Mouse (Mus musculus): ENCODE results near the gene Prox2. TPM values are rescaled to one million over a fixed set of nuclear protein-coding genes. Genes with fewer than 3 reads are reported as not detected.
A peak's percentile ranks its signal among the peaks of the same experiment; 100 is the strongest.
"Not testable (repeated sequence)": the region's sequence is repeated elsewhere in the genome, so short reads cannot be mapped to it uniquely, and the experiment has no call there.

The Prox2 gene
- polyA plus RNA-seq, 1 experiment from 2014 or later: 2.0 TPM

DNA sequence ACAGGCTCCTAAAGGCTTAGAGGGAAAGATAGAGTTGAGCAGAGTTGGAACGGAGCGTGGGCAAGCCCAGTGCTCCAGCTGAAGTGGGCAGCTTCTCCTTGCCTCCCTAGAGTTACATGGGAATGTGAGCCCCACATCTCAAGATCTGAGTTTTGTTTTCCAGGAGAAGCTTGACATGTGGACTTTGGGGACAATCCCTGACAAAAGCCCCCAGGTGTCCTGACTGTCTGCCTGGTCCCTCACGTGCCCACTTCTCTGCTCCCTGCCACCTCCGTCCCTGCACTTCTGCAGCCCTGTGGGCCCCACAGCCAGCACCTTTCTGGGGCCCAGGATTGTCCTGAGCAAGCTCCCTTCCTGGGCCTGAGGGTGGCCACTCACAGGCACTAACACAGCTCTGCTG, 34.3 kb upstream of the Prox2 start:
- 0 out of 2 replicates have a peak, but pooled peaks cover 4% of the 10 kb centered on the region for H3K9me3 ChIP-seq
- H3K9ac ChIP-seq: no peak overlapping the region
- H3K27me3 ChIP-seq: peaks cover 6% of the 10 kb centered on the region; the same call in 1 of the 2 replicates
- H3K4me3 ChIP-seq: no peak overlapping the region
- no peak overlapping the region for H3K4me2 ChIP-seq
- no peak overlapping the region for H3K27ac ChIP-seq
- peaks cover 21% of the 10 kb centered on the region for H3K4me1 ChIP-seq (replicated peaks)
- WGBS: 89% methylated on average over 4 of the region's 4 CpGs
- ATAC-seq (ENCODE audit: low FRiP score): no peak
- H3K36me3 ChIP-seq: peaks cover 27% of the 10 kb centered on the region

DNA sequence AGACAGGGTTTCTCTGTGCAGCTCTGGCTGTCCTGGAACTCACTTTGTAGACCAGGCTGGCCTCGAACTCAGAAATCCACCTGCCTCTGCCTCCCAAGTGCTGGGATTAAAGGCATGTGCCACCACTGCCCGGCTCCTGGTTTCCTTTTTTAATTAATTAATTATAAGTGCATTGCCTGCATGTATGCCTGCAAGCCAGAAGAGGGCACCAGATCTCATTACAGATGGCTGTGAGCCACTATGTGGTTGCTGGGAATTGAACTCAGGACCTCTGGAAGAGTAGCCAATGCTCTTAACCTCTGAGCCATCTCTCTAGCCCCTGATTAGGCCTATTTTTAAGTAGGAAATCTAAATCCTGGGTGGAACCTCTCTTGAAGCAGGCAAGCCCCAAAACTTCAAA, 33.7 kb upstream of the Prox2 start:
- not testable (repeated sequence) for H3K4me3 ChIP-seq; H3K27me3 ChIP-seq; ATAC-seq (ENCODE audit: low FRiP score); H3K9me3 ChIP-seq; H3K27ac ChIP-seq; H3K9ac ChIP-seq; H3K4me2 ChIP-seq
- H3K36me3 ChIP-seq: peaks cover 30% of the 10 kb centered on the region
- H3K4me1 ChIP-seq (replicated peaks): peaks cover 16% of the 10 kb centered on the region; the same call in 1 of the 2 replicates
- 60% methylated on average over 2 of the region's 2 CpGs for WGBS

DNA sequence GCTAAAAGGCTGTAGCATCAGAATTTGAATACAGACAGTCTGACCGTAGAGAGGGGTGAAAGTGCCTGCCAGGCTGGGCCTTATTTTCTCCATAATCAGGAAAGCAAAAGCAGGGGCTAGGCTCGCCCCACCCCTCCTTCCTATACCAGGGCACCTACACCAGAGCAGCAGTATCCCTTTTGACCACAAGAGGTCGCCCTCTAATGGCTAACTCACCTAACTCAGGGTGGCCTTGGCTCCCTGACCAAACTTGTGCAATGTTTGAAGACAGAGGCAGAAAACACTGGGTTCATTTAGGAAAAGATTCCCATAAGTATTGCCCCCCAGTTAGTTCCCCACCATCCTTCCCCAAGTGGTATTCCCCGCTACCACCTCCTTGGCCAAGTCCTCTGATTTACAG, 32.2 kb upstream of the Prox2 start:
- H3K27ac ChIP-seq: no peak overlapping the region
- peaks cover 41% of the 10 kb centered on the region for H3K36me3 ChIP-seq
- H3K9me3 ChIP-seq: 0 out of 2 replicates have a peak, but pooled peaks cover 4% of the 10 kb centered on the region
- WGBS: 15% methylated on average over 4 of the region's 4 CpGs
- H3K4me2 ChIP-seq: no peak overlapping the region
- no peak overlapping the region for H3K9ac ChIP-seq
- no peak overlapping the region for H3K4me3 ChIP-seq
- ATAC-seq (ENCODE audit: low FRiP score): 0 out of 2 replicates have a peak, but pooled peaks have one; percentile 31
- peaks cover 12% of the 10 kb centered on the region for H3K27me3 ChIP-seq
- peaks cover 16% of the 10 kb centered on the region; the same call in 1 of the 2 replicates for H3K4me1 ChIP-seq (replicated peaks)

DNA sequence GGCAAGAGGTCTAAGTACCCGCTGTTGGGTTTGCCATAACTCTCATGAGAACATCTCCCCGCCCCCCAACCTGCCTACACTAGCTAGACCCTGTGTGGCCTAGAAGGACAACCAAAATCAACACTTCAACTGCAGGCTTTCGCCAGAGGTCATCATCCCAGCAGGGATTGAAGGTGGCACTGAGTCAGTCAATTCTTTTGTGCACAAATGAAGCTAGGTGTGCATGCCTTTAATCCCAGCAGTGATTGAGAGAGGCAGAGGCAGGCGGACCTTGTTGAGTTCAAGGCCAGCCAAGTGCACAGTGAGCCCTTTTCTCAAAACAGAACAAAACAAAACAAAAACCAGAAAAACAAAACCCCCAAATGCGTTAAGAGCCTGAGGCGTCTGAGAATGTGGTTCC, 30.5 kb upstream of the Prox2 start:
- Histone ChIP-seq H3K4me1 (replicated peaks) (peaks cover 7% of the 10 kb centered on the region; the same call in 1 of the 2 replicates), H3K27ac (no peak overlapping the region), H3K36me3 (peaks cover 46% of the 10 kb centered on the region), H3K4me3 (no peak overlapping the region), H3K9me3 (0 out of 2 replicates have a peak, but pooled peaks cover 4% of the 10 kb centered on the region), H3K27me3 (peaks cover 12% of the 10 kb centered on the region), H3K9ac (no peak overlapping the region), H3K4me2 (no peak overlapping the region)
- 85% methylated on average over 6 of the region's 6 CpGs for WGBS
- ATAC-seq (ENCODE audit: low FRiP score): no peak

- 46% methylated on average over 18 of the region's 18 CpGs for WGBS
- Histone ChIP-seq H3K27ac (no peak overlapping the region), H3K4me1 (replicated peaks) (no peaks in the 10 kb centered on the region; the same call in 1 of the 2 replicates), H3K4me3 (no peak overlapping the region), H3K9ac (no peak overlapping the region), H3K27me3 (peaks cover 12% of the 10 kb centered on the region), H3K9me3 (0 out of 2 replicates have a peak, but pooled peaks cover 4% of the 10 kb centered on the region), H3K4me2 (no peak overlapping the region), H3K36me3 (peaks cover 55% of the 10 kb centered on the region)
- ATAC-seq (ENCODE audit: low FRiP score): no peak
These were observed 29.6 kb upstream of the Prox2 start for GRCm38 (mm10) chr12:85140036-85140701.

- H3K27ac ChIP-seq: no peak overlapping the region
- no peak overlapping the region for H3K9ac ChIP-seq
- peaks cover 74% of the 10 kb centered on the region for H3K36me3 ChIP-seq
- H3K4me3 ChIP-seq: no peak overlapping the region
- no peaks in the 10 kb centered on the region for H3K9me3 ChIP-seq
- 80% methylated on average over 4 of the region's 4 CpGs for WGBS
- ATAC-seq (ENCODE audit: low FRiP score): no peak
- H3K4me1 ChIP-seq (replicated peaks): no peaks in the 10 kb centered on the region; the same call in 1 of the 2 replicates
- peaks cover 9% of the 10 kb centered on the region for H3K27me3 ChIP-seq
- no peak overlapping the region for H3K4me2 ChIP-seq
These were observed 26.1 kb upstream of the Prox2 start for GRCm38 (mm10) chr12:85136627-85137026.

GRCm38 (mm10) chr12:85135513-85136470, 25.2 kb upstream of the Prox2 start:
- Histone ChIP-seq H3K4me2 (no peak overlapping the region), H3K9ac (no peak overlapping the region), H3K9me3 (no peaks in the 10 kb centered on the region), H3K4me1 (replicated peaks) (no peaks in the 10 kb centered on the region; the same call in 1 of the 2 replicates), H3K36me3 (peaks cover 81% of the 10 kb centered on the region), H3K4me3 (no peak overlapping the region), H3K27ac (no peak overlapping the region), H3K27me3 (peaks cover 9% of the 10 kb centered on the region)
- 82% methylated on average over 19 of the region's 19 CpGs for WGBS
- ATAC-seq (ENCODE audit: low FRiP score): peak; percentile 2; the same call in 1 of the 2 replicates

DNA sequence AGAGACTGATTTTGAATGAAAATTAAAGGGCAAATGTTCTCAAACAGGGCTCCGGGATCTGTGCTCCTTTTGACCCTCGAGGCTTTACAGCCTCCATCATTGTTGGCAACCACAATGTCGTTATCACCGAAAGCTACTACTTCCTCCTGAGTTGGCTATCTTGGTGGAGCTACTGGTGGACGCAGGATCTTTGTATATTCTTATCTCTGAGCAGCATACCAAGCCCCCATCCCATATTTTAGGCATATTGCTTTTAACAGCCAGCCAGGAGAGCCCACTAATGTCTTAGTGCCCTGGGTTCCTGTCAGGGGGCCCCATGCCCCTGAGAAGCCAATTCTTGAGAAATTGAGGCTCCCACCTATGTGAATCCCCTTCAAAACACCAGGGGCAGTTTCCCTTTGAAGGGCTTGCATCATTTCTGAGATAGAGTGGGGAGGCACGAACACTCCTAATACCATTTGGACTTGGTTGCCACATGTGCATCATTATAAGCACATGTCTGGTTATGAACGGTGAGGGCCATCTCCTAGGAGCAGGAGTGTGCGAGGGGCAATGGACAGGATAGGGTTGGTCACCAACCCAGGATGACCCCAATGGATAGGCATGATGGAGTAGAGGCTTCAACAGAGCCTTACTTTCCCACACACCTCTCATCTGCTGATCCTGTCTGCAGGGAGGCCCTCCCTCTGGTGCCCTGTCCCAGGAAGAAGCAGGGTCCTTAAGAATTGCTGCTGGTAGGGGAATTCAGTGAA, 23.7 kb upstream of the Prox2 start:
- 94% methylated on average over 8 of the region's 8 CpGs for WGBS
- H3K27me3 ChIP-seq: peaks cover 3% of the 10 kb centered on the region; the same call in 1 of the 2 replicates
- no peak overlapping the region for H3K9ac ChIP-seq
- H3K27ac ChIP-seq: no peak overlapping the region
- H3K36me3 ChIP-seq: peaks cover 88% of the 10 kb centered on the region
- H3K4me2 ChIP-seq: no peak overlapping the region
- H3K4me3 ChIP-seq: no peak overlapping the region
- ATAC-seq (ENCODE audit: low FRiP score): no peak
- H3K9me3 ChIP-seq: no peaks in the 10 kb centered on the region
- no peaks in the 10 kb centered on the region; the same call in 1 of the 2 replicates for H3K4me1 ChIP-seq (replicated peaks)

DNA sequence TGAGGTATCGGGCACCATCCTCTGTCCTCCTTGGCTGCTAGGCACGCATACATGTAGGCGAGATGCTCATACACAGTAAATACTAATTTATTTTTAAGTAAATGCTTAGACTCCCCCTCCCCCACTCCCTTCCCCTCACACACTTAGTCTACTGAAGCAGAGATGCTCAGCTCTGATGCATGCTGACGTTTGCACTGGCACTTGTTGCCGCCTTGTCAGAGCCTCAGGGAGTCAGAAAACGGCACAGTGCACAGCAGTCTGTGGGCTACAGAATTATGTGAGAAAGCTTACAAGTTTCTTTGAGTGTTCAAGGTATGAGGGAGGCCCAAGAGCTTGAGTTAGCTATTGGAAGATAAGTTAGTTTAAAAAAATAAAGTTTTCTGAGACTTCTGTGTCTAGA, 20.8 kb upstream of the Prox2 start:
- 90% methylated on average over 6 of the region's 6 CpGs for WGBS
- Histone ChIP-seq H3K4me2 (no peak overlapping the region), H3K27me3 (no peaks in the 10 kb centered on the region), H3K4me3 (no peak overlapping the region), H3K9ac (no peak overlapping the region), H3K27ac (no peak overlapping the region), H3K9me3 (no peaks in the 10 kb centered on the region), H3K4me1 (replicated peaks) (no peaks in the 10 kb centered on the region; the same call in 1 of the 2 replicates), H3K36me3 (peaks cover 91% of the 10 kb centered on the region)
- no peak for ATAC-seq (ENCODE audit: low FRiP score)

GRCm38 (mm10) chr12:85129426-85129978, 18.9 kb upstream of the Prox2 start:
- H3K27me3 ChIP-seq: no peaks in the 10 kb centered on the region
- peaks cover 83% of the 10 kb centered on the region for H3K36me3 ChIP-seq
- no peak overlapping the region for H3K4me3 ChIP-seq
- H3K9me3 ChIP-seq: no peaks in the 10 kb centered on the region
- H3K9ac ChIP-seq: no peak overlapping the region
- no peak overlapping the region for H3K27ac ChIP-seq
- H3K4me2 ChIP-seq: no peak overlapping the region
- H3K4me1 ChIP-seq (replicated peaks): no peaks in the 10 kb centered on the region
- ATAC-seq (ENCODE audit: low FRiP score): no peak
- 96% methylated on average over 9 of the region's 9 CpGs for WGBS

DNA sequence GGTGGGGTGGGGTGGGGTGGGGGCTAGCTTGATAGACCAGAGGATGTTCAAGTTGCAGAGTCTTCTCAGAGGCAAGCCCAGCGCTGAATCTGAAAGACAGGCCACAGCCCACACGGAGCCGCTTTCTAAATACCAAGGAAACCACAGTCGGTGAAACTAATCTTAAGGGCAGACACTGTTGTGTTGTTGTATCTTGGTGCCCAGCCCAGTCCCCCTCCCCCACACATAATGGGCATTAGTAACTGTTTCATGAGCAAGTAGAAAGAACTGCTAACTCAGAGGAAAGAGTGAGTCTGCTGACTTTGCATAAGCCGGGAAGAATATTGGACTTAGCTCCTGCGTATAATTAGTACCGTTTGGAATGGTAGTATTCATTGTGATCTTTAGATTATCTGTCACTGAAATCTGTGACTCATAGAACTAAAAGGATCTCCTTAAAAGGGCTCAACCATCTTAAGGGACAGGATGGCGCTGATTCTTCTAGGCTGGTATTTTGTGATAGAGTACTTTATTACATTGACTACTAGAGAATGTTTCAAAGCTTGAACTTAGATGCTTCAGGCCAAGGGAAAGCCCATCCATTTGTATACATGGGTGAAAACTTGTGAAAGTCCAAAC, 16.5 kb upstream of the Prox2 start:
- 89% methylated on average over 8 of the region's 8 CpGs for WGBS
- Histone ChIP-seq H3K4me3 (no peak overlapping the region), H3K27ac (no peak overlapping the region), H3K9me3 (no peaks in the 10 kb centered on the region), H3K4me1 (replicated peaks) (no peaks in the 10 kb centered on the region), H3K9ac (no peak overlapping the region), H3K27me3 (no peaks in the 10 kb centered on the region), H3K36me3 (peaks cover 82% of the 10 kb centered on the region), H3K4me2 (no peak overlapping the region)
- no peak; the same call in 1 of the 2 replicates for ATAC-seq (ENCODE audit: low FRiP score)

Data from hindbrain, embryonic 13.5 days (tissue).